Mouse (Mus musculus) megakaryocyte, embryonic 14.5 days (primary cell): ENCODE results near the gene Xntrpc.

ENCODE experiments used
- FLI1 ChIP-seq: IDR thresholded peaks from 2 replicates; pipeline ENCODE4 v1.6.1; 2012; ENCODE audit warnings: low read length, inconsistent platforms, mixed read lengths
- GATA1 ChIP-seq: IDR thresholded peaks from 3 replicates; pipeline ENCODE4 v1.6.1; 2012; ENCODE audit warnings: mixed read lengths, low read length, inconsistent platforms, borderline replicate concordance

GRCm38 (mm10) chr7:102082816-102083215 lies 17.3 kb downstream of the Xntrpc start, which contains the start of gene Trpc2:
- no peak for TF ChIP-seq GATA1
- TF ChIP-seq FLI1: no peak
